Mouse (Mus musculus): ENCODE measurements around the gene Lgr6.
A peak's percentile ranks its signal among the peaks of the same experiment; 100 is the strongest.

Gene Lgr6

GRCm38 (mm10) chr1:135105124-135105523 lies at the start of gene Lgr6:
Lgr6 (minus strand) TSS chr1:135105276.
- DNase-seq (ENCODE audit: low read depth, low spot score), result no peak

- peak; percentile 72 for DNase-seq (ENCODE audit: low read depth, low spot score)
Measured at GRCm38 (mm10) chr1:135154411-135154959, 49.4 kb upstream of the Lgr6 start.

- no peak for DNase-seq (ENCODE audit: low read depth, low spot score)
Measured at GRCm38 (mm10) chr1:135154011-135154410, 48.9 kb upstream of the Lgr6 start.

- DNase-seq (ENCODE audit: low read depth, low spot score), result no peak
Measured at GRCm38 (mm10) chr1:135148996-135149395, 43.9 kb upstream of the Lgr6 start.

GRCm38 (mm10) chr1:135148476-135148875 lies 43.4 kb upstream of the Lgr6 start:
- DNase-seq (ENCODE audit: low read depth, low spot score), result no peak

GRCm38 (mm10) chr1:135147702-135148058 lies 42.6 kb upstream of the Lgr6 start:
- DNase-seq (ENCODE audit: low read depth, low spot score), result no peak

- peak; percentile 34 for DNase-seq (ENCODE audit: low read depth, low spot score)
Measured at GRCm38 (mm10) chr1:135146946-135147701, 42.0 kb upstream of the Lgr6 start.

GRCm38 (mm10) chr1:135146077-135146945 lies 41.2 kb upstream of the Lgr6 start, which contains the start of gene Arl8a:
Arl8a (plus strand) TSS chr1:135146824.
- DNase-seq (ENCODE audit: low read depth, low spot score), result peak; percentile 71

GRCm38 (mm10) chr1:135143940-135144339 lies 38.9 kb upstream of the Lgr6 start:
- DNase-seq (ENCODE audit: low read depth, low spot score), result no peak

GRCm38 (mm10) chr1:135142452-135142851 lies 37.4 kb upstream of the Lgr6 start:
- no peak for DNase-seq (ENCODE audit: low read depth, low spot score)

- no peak for DNase-seq (ENCODE audit: low read depth, low spot score)
Measured at GRCm38 (mm10) chr1:135139906-135140305, 34.8 kb upstream of the Lgr6 start.

GRCm38 (mm10) chr1:135136500-135136899 lies 31.4 kb upstream of the Lgr6 start:
- DNase-seq (ENCODE audit: low read depth, low spot score), result peak; percentile 80

- no peak for DNase-seq (ENCODE audit: low read depth, low spot score)
Measured at GRCm38 (mm10) chr1:135135111-135135787, 30.2 kb upstream of the Lgr6 start.

- DNase-seq (ENCODE audit: low read depth, low spot score), result no peak
Measured at GRCm38 (mm10) chr1:135133678-135134435, 28.8 kb upstream of the Lgr6 start.

- DNase-seq (ENCODE audit: low read depth, low spot score), result no peak
Measured at GRCm38 (mm10) chr1:135132893-135133369, 27.9 kb upstream of the Lgr6 start.

GRCm38 (mm10) chr1:135132473-135132872 lies 27.4 kb upstream of the Lgr6 start, which contains the start of gene Ptpn7:
Ptpn7 (plus strand) TSS chr1:135132700.
- DNase-seq (ENCODE audit: low read depth, low spot score), result peak; percentile 42

GRCm38 (mm10) chr1:135131560-135131959 lies 26.5 kb upstream of the Lgr6 start:
- DNase-seq (ENCODE audit: low read depth, low spot score), result no peak

GRCm38 (mm10) chr1:135131034-135131433 lies 26.0 kb upstream of the Lgr6 start:
- no peak for DNase-seq (ENCODE audit: low read depth, low spot score)

GRCm38 (mm10) chr1:135130376-135131018 lies 25.4 kb upstream of the Lgr6 start:
- no peak for DNase-seq (ENCODE audit: low read depth, low spot score)

- no peak for DNase-seq (ENCODE audit: low read depth, low spot score)
Measured at GRCm38 (mm10) chr1:135129543-135130183, 24.6 kb upstream of the Lgr6 start.

Data from retina, postnatal 7 days (tissue).